Mouse (Mus musculus) bone marrow macrophage, adult 2 months (primary cell): ENCODE data around the gene Amt.

Experiments used
- CTCF ChIP-seq: IDR thresholded peaks from 2 replicates; pipeline ENCODE4 v1.5.1; 2012; ENCODE audit warnings: low read depth, mild to moderate bottlenecking, low read length, moderate library complexity
- POLR2A ChIP-seq: IDR thresholded peaks from 2 replicates; pipeline ENCODE4 v1.6.1; 2012; ENCODE audit warnings: mild to moderate bottlenecking, low read depth, low read length, borderline replicate concordance

GRCm38 (mm10) chr9:108289347-108289746, 7.3 kb upstream of the Amt start:
- TF ChIP-seq CTCF (no peak), POLR2A (no peak)
